Mouse (Mus musculus) liver, embryonic 11.5 days (tissue): ENCODE data around the gene Cdca4. TPM values are rescaled to one million over a fixed set of nuclear protein-coding genes. Genes with fewer than 3 reads are reported as not detected.

ENCODE experiments used
- polyA plus RNA-seq: library from polyadenylated mRNA; unstranded; fragments of >200 nt; fragmentation: Nextera tagmentation; extraction: Ambion mirVana; gene quantifications from 2 replicates; pipeline ENCODE4 v1.2.1, GENCODE M21; 2014

Cdca4 gene
- polyA plus RNA-seq, 1 experiment from 2014 or later: 111 TPM

Other genes starting within 250 kb of the Cdca4 start
- 4.6 and 6.5 TPM in 2 replicates for gene Inf2, start 240.6 kb downstream of the Cdca4 start, polyA plus RNA-seq
- 5.6 and 7.4 TPM in 2 replicates for gene Adssl1, start 209.4 kb downstream of the Cdca4 start, polyA plus RNA-seq
- gene Siva1, start 184.7 kb downstream of the Cdca4 start, polyA plus RNA-seq: 216 and 222 TPM in 2 replicates
- 54.9 and 62.9 TPM in 2 replicates for gene Akt1, start 154.5 kb downstream of the Cdca4 start, polyA plus RNA-seq
- 0.96 and 1.7 TPM in 2 replicates for gene Zbtb42, start 150.6 kb downstream of the Cdca4 start, polyA plus RNA-seq
- 7.9 and 8.0 TPM in 2 replicates for gene Cep170b, start 109.0 kb downstream of the Cdca4 start, polyA plus RNA-seq
- 6.3 and 7.4 TPM in 2 replicates for gene Pld4, start 68.8 kb downstream of the Cdca4 start, polyA plus RNA-seq
- 0.23 and 0.34 TPM in 2 replicates for gene Ahnak2, start 26.8 kb downstream of the Cdca4 start, polyA plus RNA-seq
- gene Clba1, start 20.5 kb downstream of the Cdca4 start, polyA plus RNA-seq: 2.2 and 2.5 TPM in 2 replicates
- 0.53 and 0.62 TPM in 2 replicates for gene Gpr132, start 38.8 kb upstream of the Cdca4 start, polyA plus RNA-seq
- 0.39 and 1.4 TPM in 2 replicates for gene Jag2, start 100.4 kb upstream of the Cdca4 start, polyA plus RNA-seq
- 38.4 and 43.2 TPM in 2 replicates for gene Nudt14, start 112.7 kb upstream of the Cdca4 start, polyA plus RNA-seq
- gene Btbd6, start 147.1 kb upstream of the Cdca4 start, polyA plus RNA-seq: 12.3 and 12.4 TPM in 2 replicates
- gene Brf1, start 171.3 kb upstream of the Cdca4 start, polyA plus RNA-seq: 51.8 and 52.9 TPM in 2 replicates
- gene Pacs2, start 185.1 kb upstream of the Cdca4 start, polyA plus RNA-seq: 11.0 and 11.9 TPM in 2 replicates
- not detected in 2 replicates for gene Tex22, start 245.1 kb upstream of the Cdca4 start, polyA plus RNA-seq